Mouse (Mus musculus) left cerebral cortex, adult 2 months (tissue): Measurements from ENCODE around the gene Olfr391-ps. TPM values are rescaled to one million over a fixed set of nuclear protein-coding genes. Genes with fewer than 3 reads are reported as not detected.

Experiments
- DNase-seq, 2 experiments: peaks; one replicate each; pipeline ENCODE4 v3.0.0; 2021 to 2022; ENCODE audit warnings: low spot score in 2 of 2, mixed read lengths in 1 of 2; ENCODE audit errors: extremely low spot score in 1 of 2
- H3K27ac ChIP-seq: fragments of 200-600 bp; 2 replicates; pipeline ENCODE4 v1.8.1; 2022
- H3K4me3 ChIP-seq: fragments of 200-600 bp; 2 replicates; pipeline ENCODE4 v1.8.1; 2022
- CTCF ChIP-seq: fragments of 200-600 bp; IDR thresholded peaks from 2 replicates; pipeline ENCODE4 v1.8.1; 2022; ENCODE audit warnings: antibody characterized with exemption, mild to moderate bottlenecking, moderate library complexity
- intact Hi-C: fragments of 180-260 bp; cut with DNase I; formaldehyde crosslinking; loops from one replicate; pipeline ENCODE4 v1.15.1; 2025
- long read RNA-seq, 2 experiments: library from polyadenylated mRNA; stranded (forward); transcript quantifications; one replicate each; pipeline ENCODE4 v2.0.0; 2021; ENCODE audit warnings: borderline mapping rate in 2 of 2
- total RNA-seq, 2 experiments: library from RNA; stranded (reverse); gene quantifications; 2 replicates each; pipeline ENCODE4 v1.2.3; 2021

Olfr391-ps gene
- total RNA-seq: not detected
- long read RNA-seq, experiment 1: 0 reads
- long read RNA-seq, experiment 2: 0 reads

GRCm38 (mm10) chr11:73802952-73803351 lies at the start of gene Olfr391-ps:
Olfr391-ps (minus strand) TSS chr11:73803052.
- TF ChIP-seq CTCF: no peak
- Histone ChIP-seq H3K27ac (no peak within 1 kb of the TSS), H3K4me3 (no peak within 1 kb of the TSS)
- DNase-seq: no peak
- intact Hi-C loops: no loop called here

GRCm38 (mm10) chr11:73851354-73851753 lies 48.5 kb upstream of the Olfr391-ps start, which contains the start of gene Olfr393:
Olfr393 (minus strand) TSS chr11:73851454.
- TF ChIP-seq CTCF: no peak
- intact Hi-C loops: no loop called here
- Histone ChIP-seq H3K4me3 (no peak within 1 kb of the TSS), H3K27ac (no peak within 1 kb of the TSS)
- no peak for DNase-seq

GRCm38 (mm10) chr11:73816949-73817348 lies 14.1 kb upstream of the Olfr391-ps start, which contains the start of gene Olfr392:
Olfr392 (minus strand) TSS chr11:73817049.
- no peak within 1 kb of the TSS for H3K4me3 ChIP-seq
- intact Hi-C loops: no loop called here
- no peak for TF ChIP-seq CTCF
- DNase-seq: no peak
- no peak within 1 kb of the TSS for H3K27ac ChIP-seq

GRCm38 (mm10) chr11:73782664-73783063 lies 20.2 kb downstream of the Olfr391-ps start, which contains the start of gene Olfr390:
Olfr390 (plus strand) TSS chr11:73782964.
- Histone ChIP-seq H3K27ac (no peak within 1 kb of the TSS), H3K4me3 (no peak within 1 kb of the TSS)
- DNase-seq: no peak
- TF ChIP-seq CTCF: no peak
- intact Hi-C loops: no loop called here

GRCm38 (mm10) chr11:73780613-73781012 lies 22.2 kb downstream of the Olfr391-ps start, which contains the start of gene Olfr389:
Olfr389 (minus strand) TSS chr11:73780713.
- intact Hi-C loops: no loop called here
- H3K27ac ChIP-seq: no peak within 1 kb of the TSS
- no peak for TF ChIP-seq CTCF
- DNase-seq: no peak
- H3K4me3 ChIP-seq: no peak within 1 kb of the TSS

- no peak for TF ChIP-seq CTCF
- intact Hi-C loops: no loop called here
- no peak overlapping the region for H3K27ac ChIP-seq
- DNase-seq: no peak
- no peak overlapping the region for H3K4me3 ChIP-seq
These were observed 43.7 kb downstream of the Olfr391-ps start for GRCm38 (mm10) chr11:73759115-73759514.

Other genes starting within 250 kb of the Olfr391-ps start
- not detected for gene Olfr385, start 210.0 kb downstream of the Olfr391-ps start, total RNA-seq
- gene Olfr384, start 204.5 kb downstream of the Olfr391-ps start, total RNA-seq: not detected
- not detected for gene Zfp735, start 114.3 kb downstream of the Olfr391-ps start, total RNA-seq
- not detected for gene Olfr389, start 22.3 kb downstream of the Olfr391-ps start, total RNA-seq
- gene Olfr390, start 20.1 kb downstream of the Olfr391-ps start, total RNA-seq: not detected
- gene Olfr392, start 14.0 kb upstream of the Olfr391-ps start, total RNA-seq: not detected
- not detected for gene Olfr393, start 48.4 kb upstream of the Olfr391-ps start, total RNA-seq
- gene Olfr394, start 87.7 kb upstream of the Olfr391-ps start, total RNA-seq: not detected
- gene Olfr395, start 106.2 kb upstream of the Olfr391-ps start, total RNA-seq: not detected
- gene Olfr23, start 133.6 kb upstream of the Olfr391-ps start, total RNA-seq: not detected
- not detected for gene Olfr397, start 157.8 kb upstream of the Olfr391-ps start, total RNA-seq
- not detected for gene Olfr398, start 187.4 kb upstream of the Olfr391-ps start, total RNA-seq